Mouse (Mus musculus) heart, embryonic 10.5 days (tissue): ENCODE data around the gene Inafm2. TPM values are rescaled to one million over a fixed set of nuclear protein-coding genes. Genes with fewer than 3 reads are reported as not detected.

Source experiments
- DNase-seq: peaks from one replicate; pipeline ENCODE4 v3.0.0-alpha.2; 2017; ENCODE audit warnings: low spot score
- H3K27ac ChIP-seq: fragments of 300-500 bp; sonication (generic); 2 replicates; pipeline ENCODE4 v1.5.1; 2016; ENCODE audit warnings: mild to moderate bottlenecking
- H3K27me3 ChIP-seq: fragments of 300-500 bp; sonication (generic); 2 replicates; pipeline ENCODE4 v1.6.1; 2016; ENCODE audit warnings: mild to moderate bottlenecking; ENCODE audit not compliant: poor library complexity, insufficient read depth, severe bottlenecking
- H3K36me3 ChIP-seq: fragments of 300-500 bp; sonication (generic); 2 replicates; pipeline ENCODE4 v1.6.1; 2016; ENCODE audit warnings: mild to moderate bottlenecking, moderate library complexity
- H3K4me1 ChIP-seq: fragments of 300-500 bp; sonication (generic); 2 replicates; pipeline ENCODE4 v1.6.1; 2016; ENCODE audit warnings: mild to moderate bottlenecking
- H3K4me3 ChIP-seq: fragments of 300-500 bp; sonication (generic); 2 replicates; pipeline ENCODE4 v1.5.1; 2016; ENCODE audit warnings: mild to moderate bottlenecking, moderate library complexity
- H3K9me3 ChIP-seq: fragments of 300-500 bp; sonication (generic); 2 replicates; pipeline ENCODE4 v1.6.1; 2016; ENCODE audit warnings: mild to moderate bottlenecking, moderate library complexity
- WGBS: fragments of 180-500 bp; shearing (Covaris S2); methylation state at CpG from one replicate; pipeline ENCODE4 v1.1.7; 2016; 5-methylcytosine and 5-hydroxymethylcytosine counted together
- polyA plus RNA-seq: library from polyadenylated mRNA; unstranded; fragments of >200 nt; fragmentation: Nextera tagmentation; extraction: Ambion mirVana; gene quantifications from 2 replicates; pipeline ENCODE4 v1.2.1, GENCODE M21; 2016

The Inafm2 gene
- polyA plus RNA-seq, 1 experiment from 2014 or later: 22.6 TPM

GRCm38 (mm10) chr2:118729816-118730621 is 15.5 kb upstream of the Inafm2 start:
- H3K27me3 ChIP-seq: peaks cover 84% of the 10 kb centered on the region
- no peak overlapping the region for H3K27ac ChIP-seq
- H3K9me3 ChIP-seq: no peaks in the 10 kb centered on the region
- no peaks in the 10 kb centered on the region for H3K36me3 ChIP-seq
- no peak overlapping the region for H3K4me3 ChIP-seq
- peaks cover 36% of the 10 kb centered on the region for H3K4me1 ChIP-seq
- no peak for DNase-seq
- WGBS: 33% methylated on average over 8 of the region's 8 CpGs

DNA sequence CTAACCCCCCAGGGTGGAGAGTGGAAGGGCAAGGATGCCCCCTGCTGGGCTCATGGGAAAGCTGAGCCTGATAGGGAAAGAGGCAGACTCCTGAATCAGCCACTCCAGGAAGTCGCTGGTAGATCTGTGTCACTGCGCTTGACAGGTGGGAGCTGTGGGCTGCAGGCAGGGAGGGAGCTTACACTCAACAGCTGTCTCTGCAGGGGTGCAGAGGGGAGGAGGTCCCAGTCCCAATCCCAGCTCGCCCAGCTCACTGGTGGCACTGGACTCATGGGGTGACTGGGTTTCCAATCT is 15.0 kb upstream of the Inafm2 start:
- 2% methylated on average over 3 of the region's 3 CpGs for WGBS
- H3K4me1 ChIP-seq: peaks cover 36% of the 10 kb centered on the region
- H3K36me3 ChIP-seq: no peaks in the 10 kb centered on the region
- H3K27me3 ChIP-seq: peaks cover 80% of the 10 kb centered on the region
- H3K4me3 ChIP-seq: no peak overlapping the region
- H3K9me3 ChIP-seq: no peaks in the 10 kb centered on the region
- H3K27ac ChIP-seq: no peak overlapping the region
- DNase-seq: peak; percentile 88

- H3K27ac ChIP-seq: no peak overlapping the region
- no peaks in the 10 kb centered on the region for H3K9me3 ChIP-seq
- 72% methylated on average over 5 of the region's 5 CpGs for WGBS
- no peak overlapping the region for H3K4me3 ChIP-seq
- no peaks in the 10 kb centered on the region for H3K36me3 ChIP-seq
- H3K27me3 ChIP-seq: peaks cover 67% of the 10 kb centered on the region
- no peak for DNase-seq
- H3K4me1 ChIP-seq: peaks cover 36% of the 10 kb centered on the region
Measured at GRCm38 (mm10) chr2:118731981-118732380, 13.6 kb upstream of the Inafm2 start.

GRCm38 (mm10) chr2:118733341-118733740 is 12.2 kb upstream of the Inafm2 start:
- Histone ChIP-seq H3K4me1 (peaks cover 24% of the 10 kb centered on the region), H3K27ac (no peak overlapping the region), H3K27me3 (peaks cover 56% of the 10 kb centered on the region), H3K9me3 (no peaks in the 10 kb centered on the region), H3K36me3 (no peaks in the 10 kb centered on the region), H3K4me3 (no peak overlapping the region)
- DNase-seq: no peak
- WGBS: 53% methylated on average over 5 of the region's 5 CpGs

GRCm38 (mm10) chr2:118740341-118740740 is 5.2 kb upstream of the Inafm2 start:
- no peak overlapping the region for H3K4me3 ChIP-seq
- no peaks in the 10 kb centered on the region for H3K36me3 ChIP-seq
- no peak overlapping the region for H3K27ac ChIP-seq
- H3K4me1 ChIP-seq: peaks cover 11% of the 10 kb centered on the region; the same call in 1 of the 2 replicates
- H3K27me3 ChIP-seq: peaks cover 26% of the 10 kb centered on the region
- WGBS: 60% methylated on average over 3 of the region's 3 CpGs
- no peak for DNase-seq
- no peaks in the 10 kb centered on the region for H3K9me3 ChIP-seq

GRCm38 (mm10) chr2:118741183-118741582 is 4.4 kb upstream of the Inafm2 start:
- Histone ChIP-seq H3K27ac (no peak overlapping the region), H3K9me3 (no peaks in the 10 kb centered on the region), H3K36me3 (no peaks in the 10 kb centered on the region), H3K4me3 (no peak overlapping the region), H3K27me3 (peaks cover 26% of the 10 kb centered on the region), H3K4me1 (peaks cover 13% of the 10 kb centered on the region; the same call in 1 of the 2 replicates)
- DNase-seq: no peak
- 69% methylated on average over 9 of the region's 9 CpGs for WGBS

GRCm38 (mm10) chr2:118743261-118743943 is 2.2 kb upstream of the Inafm2 start:
- Histone ChIP-seq H3K9me3 (no peaks in the 10 kb centered on the region), H3K36me3 (no peaks in the 10 kb centered on the region), H3K27ac (no peak overlapping the region), H3K27me3 (peaks cover 26% of the 10 kb centered on the region), H3K4me1 (peaks cover 31% of the 10 kb centered on the region), H3K4me3 (no peak overlapping the region)
- DNase-seq: no peak
- 25% methylated on average over 8 of the region's 8 CpGs for WGBS

GRCm38 (mm10) chr2:118744621-118745020 is 937 bp upstream of the Inafm2 start:
- peak overlapping the region; percentile 97; the same call in 1 of the 2 replicates for H3K4me3 ChIP-seq
- peaks cover 8% of the 10 kb centered on the region; the same call in 1 of the 2 replicates for H3K36me3 ChIP-seq
- H3K4me1 ChIP-seq: peaks cover 41% of the 10 kb centered on the region
- 10% methylated on average over 7 of the region's 7 CpGs for WGBS
- H3K27ac ChIP-seq: no peak overlapping the region
- no peak for DNase-seq
- H3K27me3 ChIP-seq: peaks cover 26% of the 10 kb centered on the region
- H3K9me3 ChIP-seq: no peaks in the 10 kb centered on the region

GRCm38 (mm10) chr2:118745915-118746901 is 650 bp downstream of the Inafm2 start:
- DNase-seq: peak; percentile 81
- WGBS: 2% methylated on average over 111 of the region's 113 CpGs
- Histone ChIP-seq H3K27ac (peak overlapping the region; percentile 95), H3K9me3 (no peaks in the 10 kb centered on the region), H3K27me3 (peaks cover 26% of the 10 kb centered on the region), H3K36me3 (peaks cover 8% of the 10 kb centered on the region; the same call in 1 of the 2 replicates), H3K4me3 (peak overlapping the region; percentile 97), H3K4me1 (peaks cover 56% of the 10 kb centered on the region)

- peaks cover 8% of the 10 kb centered on the region; the same call in 1 of the 2 replicates for H3K36me3 ChIP-seq
- peaks cover 68% of the 10 kb centered on the region for H3K4me1 ChIP-seq
- H3K27ac ChIP-seq: peak overlapping the region; percentile 30; the same call in 1 of the 2 replicates
- WGBS: 37% methylated on average over 10 of the region's 10 CpGs
- H3K4me3 ChIP-seq: peak overlapping the region; percentile 97
- peaks cover 19% of the 10 kb centered on the region for H3K27me3 ChIP-seq
- peak; percentile 75 for DNase-seq
- no peaks in the 10 kb centered on the region for H3K9me3 ChIP-seq
Measured at GRCm38 (mm10) chr2:118747301-118747960, 1.9 kb downstream of the Inafm2 start.

GRCm38 (mm10) chr2:118749341-118749884 is 3.9 kb downstream of the Inafm2 start:
- 59% methylated on average over 10 of the region's 10 CpGs for WGBS
- H3K4me1 ChIP-seq: peaks cover 70% of the 10 kb centered on the region
- no peak overlapping the region for H3K4me3 ChIP-seq

DNA sequence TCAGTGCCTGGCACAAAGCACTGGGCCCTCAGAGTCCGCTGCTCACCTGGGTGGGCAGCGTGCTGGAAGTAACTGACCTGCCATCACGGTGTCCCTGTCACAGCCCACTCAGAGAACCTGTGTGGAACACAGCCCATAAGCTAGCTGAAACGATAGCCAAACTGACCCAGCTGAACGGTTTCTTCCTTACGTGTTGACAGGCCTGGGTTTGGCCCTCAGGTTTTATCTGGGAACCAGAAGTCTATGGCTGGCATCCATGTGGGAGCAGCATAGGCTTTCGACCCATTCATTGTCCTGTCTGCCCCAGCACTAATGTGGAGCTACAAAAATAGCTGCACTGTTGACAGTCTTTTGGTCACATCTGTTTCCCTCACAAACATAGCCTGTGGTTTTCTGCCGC is 4.9 kb downstream of the Inafm2 start:
- no peak for DNase-seq
- Histone ChIP-seq H3K4me1 (peaks cover 62% of the 10 kb centered on the region), H3K4me3 (no peak overlapping the region; the same call in 1 of the 2 replicates), H3K36me3 (peaks cover 8% of the 10 kb centered on the region; the same call in 1 of the 2 replicates), H3K27ac (peak overlapping the region; percentile 59; the same call in 1 of the 2 replicates), H3K9me3 (no peaks in the 10 kb centered on the region), H3K27me3 (no peaks in the 10 kb centered on the region; the same call in 1 of the 2 replicates)
- 42% methylated on average over 8 of the region's 8 CpGs for WGBS

More at GRCm38 (mm10) chr2:118749341-118749884, 3.9 kb downstream of the Inafm2 start:
- Histone ChIP-seq H3K27ac (no peak overlapping the region), H3K36me3 (peaks cover 8% of the 10 kb centered on the region; the same call in 1 of the 2 replicates), H3K9me3 (no peaks in the 10 kb centered on the region), H3K27me3 (peaks cover 4% of the 10 kb centered on the region)
- DNase-seq: no peak
